9 mouse cellular contexts compared by ENCODE assay signal in genomic region chr2:104814181-104814951, GRCm38 (mm10). TPM values are rescaled to one million over a fixed set of nuclear protein-coding genes. Genes with fewer than 3 reads are reported as not detected.
DNase-seq lines count a peak whose midpoint lies in the region; ATAC-seq and TF ChIP-seq lines count a peak whose summit lies in the region.
"Had no signal": no experiment of that assay in that cellular context is flagged by ENCODE, and none has a peak within 500 bp of the region (broad histone marks: within the 10 kb centered on the region; RNA-seq: fewer than 3 reads in every experiment).

No protein-coding gene starts in this region.

- H3K4me1 ChIP-seq in lung, postnatal 0 days (ENCODE audit: insufficient read depth, low read depth, low read length) = peaks cover 6% of the 10 kb centered on the region; the same call in 1 of the 2 replicates
- H3K4me1 ChIP-seq in embryonic facial prominence, embryonic 14.5 days (ENCODE audit: control insufficient read depth, insufficient read depth, low read length) = 0 out of 2 replicates have a peak, but pooled peaks cover 12% of the 10 kb centered on the region
- H3K4me1 ChIP-seq in limb, embryonic 13.5 days = peaks cover 22% of the 10 kb centered on the region
- H3K4me1 ChIP-seq in heart, adult 2 months (ENCODE audit: control insufficient read depth, insufficient read depth, low read length) = peaks cover 1% of the 10 kb centered on the region; the same call in 1 of the 2 replicates

- H3K79me2 ChIP-seq in heart, adult 2 months (replicated peaks; ENCODE audit: control insufficient read depth, insufficient read depth, low read length) = no peaks in the 10 kb centered on the region; the same call in 1 of the 2 replicates

- H3K4me3 ChIP-seq in lung, postnatal 0 days (ENCODE audit: low read depth, low read length) = no peak overlapping the region
- H3K4me3 ChIP-seq in embryonic facial prominence, embryonic 14.5 days (ENCODE audit: low read depth, low read length) = no peak overlapping the region
- peak overlapping the region; percentile 7; the same call in 1 of the 2 replicates for H3K4me3 ChIP-seq in limb, embryonic 13.5 days
- H3K4me3 ChIP-seq in heart, adult 2 months = no peak overlapping the region

- no peak for TF ChIP-seq EP300 in lung, postnatal 0 days (IDR thresholded peaks at IDR 0.05)
- no peak for TF ChIP-seq EP300 in heart, adult 2 months (IDR thresholded peaks at IDR 0.05; ENCODE audit: insufficient read depth, low read depth, low read length)

- H3K4me2 ChIP-seq in lung, postnatal 0 days (replicated peaks; ENCODE audit: low read depth, low read length) = no peak overlapping the region
- peak overlapping the region; percentile 33; the same call in 1 of the 2 replicates for H3K4me2 ChIP-seq in embryonic facial prominence, embryonic 14.5 days (ENCODE audit: low read depth, low read length)
- H3K4me2 ChIP-seq in limb, embryonic 13.5 days (replicated peaks) = peak overlapping the region; percentile 11; the same call in 1 of the 2 replicates

- H3K27me3 ChIP-seq in lung, postnatal 0 days (replicated peaks; ENCODE audit: insufficient read depth, low read length) = no peaks in the 10 kb centered on the region
- no peaks in the 10 kb centered on the region for H3K27me3 ChIP-seq in embryonic facial prominence, embryonic 14.5 days (replicated peaks; ENCODE audit: control insufficient read depth, insufficient read depth, low read length)
- H3K27me3 ChIP-seq in limb, embryonic 13.5 days = no peaks in the 10 kb centered on the region
- H3K27me3 ChIP-seq in heart, adult 2 months (ENCODE audit: control insufficient read depth, insufficient read depth, low read length) = no peaks in the 10 kb centered on the region

- intact Hi-C loops in heart, adult 2 months (cut with DNase I) = loop anchor here (10.0 kb wide), 1 partner anchor 370 kb away; no protein-coding TSS in a partner anchor

- no peaks in the 10 kb centered on the region for H3K9me3 ChIP-seq in lung, postnatal 0 days (ENCODE audit: low read length)
- H3K9me3 ChIP-seq in embryonic facial prominence, embryonic 14.5 days (ENCODE audit: control insufficient read depth, low read length) = no peaks in the 10 kb centered on the region
- H3K9me3 ChIP-seq in limb, embryonic 13.5 days = peaks cover 3% of the 10 kb centered on the region; the same call in 1 of the 2 replicates

- H3K27ac ChIP-seq in lung, postnatal 0 days (ENCODE audit: low read length) = no peak overlapping the region
- H3K27ac ChIP-seq in embryonic facial prominence, embryonic 14.5 days (replicated peaks; ENCODE audit: low read depth, low read length) = no peak overlapping the region
- no peak overlapping the region for H3K27ac ChIP-seq in limb, embryonic 13.5 days
- no peak overlapping the region for H3K27ac ChIP-seq in heart, adult 2 months

- peak; percentile 20 for DNase-seq in lung, postnatal 0 days (ENCODE audit: low spot score)
- DNase-seq in lung, postnatal 25 days (ENCODE audit: low spot score) = no peak
- DNase-seq in embryonic facial prominence, embryonic 14.5 days (ENCODE audit: low spot score) = peak; percentile 38
- DNase-seq in retina, postnatal 1 day = peak; percentile 53
- DNase-seq in thymus, postnatal 14 days = no peak
- no peak for DNase-seq in heart, adult 2 months
- DNase-seq: cerebellum, adult 11 months had no signal

- no peak for ATAC-seq in lung, postnatal 0 days
- no peak for ATAC-seq in embryonic facial prominence, embryonic 14.5 days (ENCODE audit: low read depth)
- ATAC-seq in limb, embryonic 13.5 days (ENCODE audit: low FRiP score, low read depth) = no peak

- no peak for TF ChIP-seq POLR2A in heart, adult 2 months (IDR thresholded peaks at IDR 0.05; ENCODE audit: insufficient read depth, low read depth, low read length)

- H3K9ac ChIP-seq in lung, postnatal 0 days (replicated peaks; ENCODE audit: low read depth) = no peak overlapping the region
- no peak overlapping the region for H3K9ac ChIP-seq in embryonic facial prominence, embryonic 14.5 days (ENCODE audit: low read depth, low read length)
- no peak overlapping the region for H3K9ac ChIP-seq in limb, embryonic 13.5 days
- H3K9ac ChIP-seq in heart, adult 2 months (ENCODE audit: low read depth, low read length) = no peak overlapping the region

- WGBS in lung, postnatal 0 days = 49% methylated on average over 5 of the region's 5 CpGs
- WGBS in embryonic facial prominence, embryonic 14.5 days = 49% methylated on average over 5 of the region's 5 CpGs
- WGBS in limb, embryonic 13.5 days = 59% methylated on average over 5 of the region's 5 CpGs
- 55% methylated on average over 5 of the region's 5 CpGs for WGBS in heart, adult 2 months

- TF ChIP-seq CTCF in lung, postnatal 0 days (IDR thresholded peaks at IDR 0.05) = no peak
- no peak for TF ChIP-seq CTCF in heart, adult 2 months (IDR thresholded peaks at IDR 0.05)

- H3K36me3 ChIP-seq in lung, postnatal 0 days (ENCODE audit: insufficient read depth, low read length) = no peaks in the 10 kb centered on the region
- no peaks in the 10 kb centered on the region for H3K36me3 ChIP-seq in embryonic facial prominence, embryonic 14.5 days (ENCODE audit: control insufficient read depth, insufficient read depth, low read length)
- peaks cover 8% of the 10 kb centered on the region for H3K36me3 ChIP-seq in limb, embryonic 13.5 days
- peaks cover 4% of the 10 kb centered on the region for H3K36me3 ChIP-seq in heart, adult 2 months (ENCODE audit: control insufficient read depth, insufficient read depth, low read length)

RNA-seq across cellular contexts. Expression of gene Qser1, which starts 2.2 kb away (rescaled TPM):
- 3.3 and 3.7 TPM in 2 replicates for polyA plus RNA-seq in lung, postnatal 0 days (2015; fragmentation: Nextera tagmentation; extraction: Ambion mirVana)
- polyA plus RNA-seq in embryonic facial prominence, embryonic 14.5 days (2014; fragmentation: Nextera tagmentation; extraction: Ambion mirVana) = 15.6 and 16.2 TPM in 2 replicates
- 11.6 and 12.0 TPM in 2 replicates for polyA plus RNA-seq in limb, embryonic 13.5 days (2015; fragmentation: Nextera tagmentation; extraction: Ambion mirVana)
- 10 to 100 TPM; 26.4 to 30.2 TPM for total RNA-seq in heart, adult 2 months (2021)
- 7.5 and 15.4 TPM in 2 replicates for polyA plus RNA-seq in heart, adult 2 months (2012; rRNA removed)

RNA-seq across cellular contexts. Expression of gene Prrg4, which starts 35.3 kb away (rescaled TPM):
- polyA plus RNA-seq in lung, postnatal 0 days (2015; fragmentation: Nextera tagmentation; extraction: Ambion mirVana) = 1.7 and 2.3 TPM in 2 replicates
- 2.6 and 3.0 TPM in 2 replicates for polyA plus RNA-seq in embryonic facial prominence, embryonic 14.5 days (2014; fragmentation: Nextera tagmentation; extraction: Ambion mirVana)
- polyA plus RNA-seq in limb, embryonic 13.5 days (2015; fragmentation: Nextera tagmentation; extraction: Ambion mirVana) = 1.5 and 1.7 TPM in 2 replicates
- total RNA-seq in heart, adult 2 months (2021) = under 1 TPM; 0.61 to 0.94 TPM
- 0.29 and 0.32 TPM in 2 replicates for polyA plus RNA-seq in heart, adult 2 months (2012; rRNA removed)

RNA-seq across cellular contexts. Expression of gene Ccdc73, which starts 53.2 kb away (rescaled TPM):
- polyA plus RNA-seq in lung, postnatal 0 days (2015; fragmentation: Nextera tagmentation; extraction: Ambion mirVana) = 9.2 and 11.9 TPM in 2 replicates
- 7.8 and 11.0 TPM in 2 replicates for polyA plus RNA-seq in embryonic facial prominence, embryonic 14.5 days (2014; fragmentation: Nextera tagmentation; extraction: Ambion mirVana)
- polyA plus RNA-seq in limb, embryonic 13.5 days (2015; fragmentation: Nextera tagmentation; extraction: Ambion mirVana) = 8.1 and 10.9 TPM in 2 replicates
- 1 to 10 TPM; 2.5 to 4.9 TPM for total RNA-seq in heart, adult 2 months (2021)
- polyA plus RNA-seq in heart, adult 2 months (2012; rRNA removed) = 3.6 and 4.1 TPM in 2 replicates
- total RNA-seq: layer of hippocampus, adult 18-20 months had no signal

Comparison
In these comparisons a context has a peak if more than half of its experiments do, and no peak if none do; other contexts are left out.
1. DNase-seq: peak in lung, postnatal 0 days (single experiment), embryonic facial prominence, embryonic 14.5 days (single experiment) and retina, postnatal 1 day (single experiment); none in lung, postnatal 25 days (single experiment), thymus, postnatal 14 days (single experiment) and heart, adult 2 months (0 of 2).